Mouse (Mus musculus) embryonic fibroblast, embryonic 13.5 days (primary cell): ENCODE measurements around the gene Cemip2. TPM values are rescaled to one million over a fixed set of nuclear protein-coding genes. Genes with fewer than 3 reads are reported as not detected.
A peak's percentile ranks its signal among the peaks of the same experiment; 100 is the strongest.

Source experiments
- H3K27ac ChIP-seq: 2 replicates; pipeline ENCODE4 v1.5.1; 2012; ENCODE audit warnings: low read length, control low read depth, inconsistent platforms; ENCODE audit not compliant: insufficient read depth
- H3K4me1 ChIP-seq: 2 replicates; pipeline ENCODE4 v1.6.1; 2011; ENCODE audit warnings: low read length; ENCODE audit not compliant: control insufficient read depth, insufficient read depth
- H3K4me3 ChIP-seq: 2 replicates; pipeline ENCODE4 v1.5.1; 2011; ENCODE audit warnings: mild to moderate bottlenecking, control low read depth, low read length; ENCODE audit not compliant: insufficient read depth
- CTCF ChIP-seq: IDR thresholded peaks from 2 replicates; pipeline ENCODE4 v1.5.1; 2011; ENCODE audit warnings: mild to moderate bottlenecking, control low read depth, low read length, moderate library complexity, borderline replicate concordance; ENCODE audit not compliant: insufficient read depth
- POLR2A ChIP-seq: IDR thresholded peaks from 2 replicates; pipeline ENCODE4 v1.6.1; 2011; ENCODE audit warnings: low read depth, mild to moderate bottlenecking, control low read depth, low read length, moderate library complexity
- polyA plus RNA-seq: library from polyadenylated mRNA; stranded (reverse); fragments of >200 nt; gene quantifications from 2 replicates; pipeline ENCODE4 v1.2.4, GENCODE M21; 2011; ENCODE audit warnings: low read depth; ENCODE audit not compliant: missing spikeins, insufficient read length

The Cemip2 gene
- polyA plus RNA-seq, 1 experiment: 24.0 TPM

DNA sequence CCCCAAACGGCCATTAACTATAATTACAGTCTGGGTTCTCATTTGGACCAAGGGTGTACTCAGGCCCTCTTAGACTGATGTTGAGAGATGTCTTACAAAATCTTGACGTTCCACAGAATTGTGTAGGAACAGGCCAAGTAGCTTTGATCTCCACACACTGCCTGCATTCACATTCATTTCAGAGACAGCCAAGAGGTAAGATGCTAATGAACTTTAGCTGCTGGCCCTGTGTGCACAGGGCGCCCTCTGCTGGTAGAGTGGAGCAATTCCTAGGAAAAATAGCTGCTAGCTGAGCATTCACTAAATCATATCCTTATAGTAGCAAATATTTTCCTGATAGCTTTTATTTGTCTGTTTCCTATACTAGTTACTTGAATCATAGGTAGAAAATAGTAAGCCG, 30.8 kb upstream of the Cemip2 start:
- Histone ChIP-seq H3K4me1 (no peaks in the 10 kb centered on the region), H3K4me3 (no peak overlapping the region), H3K27ac (no peak overlapping the region)
- TF ChIP-seq CTCF (peak; percentile 90), POLR2A (no peak)

DNA sequence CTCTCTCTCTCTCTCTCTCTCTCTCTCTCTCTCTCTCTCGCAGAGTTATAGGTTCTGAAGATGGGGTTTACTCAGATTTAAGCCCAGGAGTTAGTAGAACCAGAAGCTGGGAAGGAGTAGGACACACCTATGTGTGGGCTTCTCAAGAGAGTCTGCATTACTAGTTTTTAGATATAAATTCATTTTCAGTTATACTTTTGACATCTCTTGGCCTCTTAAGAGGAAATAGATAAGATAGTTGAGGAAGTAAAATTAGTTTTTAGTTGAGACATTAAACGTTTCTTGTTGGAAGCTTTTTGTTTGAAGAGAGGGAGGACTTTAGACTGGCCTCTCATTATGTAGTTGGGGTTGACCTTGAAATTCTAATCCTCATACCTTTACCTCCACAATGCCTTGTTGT, 28.0 kb upstream of the Cemip2 start:
- TF ChIP-seq POLR2A (no peak), CTCF (no peak)
- H3K4me3 ChIP-seq: no peak overlapping the region
- H3K4me1 ChIP-seq: no peaks in the 10 kb centered on the region
- no peak overlapping the region for H3K27ac ChIP-seq

DNA sequence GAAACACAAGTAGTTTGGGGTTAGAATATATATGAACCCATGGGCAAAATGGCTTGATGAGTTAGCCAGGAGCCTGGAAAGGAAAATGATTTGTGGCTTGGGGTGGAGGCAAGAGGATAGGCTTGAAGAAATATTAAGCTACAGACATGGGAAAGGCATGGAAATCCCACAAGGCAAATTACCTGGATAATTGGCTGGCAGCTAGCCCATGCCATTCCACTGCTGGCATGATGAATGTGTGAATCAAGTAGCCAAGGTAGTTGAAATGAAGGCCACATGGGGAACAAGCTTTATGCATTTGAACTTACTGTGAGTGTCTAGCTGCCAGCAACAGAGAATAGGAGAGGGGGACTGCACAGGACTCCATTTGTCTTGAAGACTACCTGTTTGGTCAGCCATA, 16.5 kb upstream of the Cemip2 start:
- H3K4me3 ChIP-seq: no peak overlapping the region
- H3K27ac ChIP-seq: no peak overlapping the region
- no peaks in the 10 kb centered on the region for H3K4me1 ChIP-seq
- TF ChIP-seq POLR2A: no peak

DNA sequence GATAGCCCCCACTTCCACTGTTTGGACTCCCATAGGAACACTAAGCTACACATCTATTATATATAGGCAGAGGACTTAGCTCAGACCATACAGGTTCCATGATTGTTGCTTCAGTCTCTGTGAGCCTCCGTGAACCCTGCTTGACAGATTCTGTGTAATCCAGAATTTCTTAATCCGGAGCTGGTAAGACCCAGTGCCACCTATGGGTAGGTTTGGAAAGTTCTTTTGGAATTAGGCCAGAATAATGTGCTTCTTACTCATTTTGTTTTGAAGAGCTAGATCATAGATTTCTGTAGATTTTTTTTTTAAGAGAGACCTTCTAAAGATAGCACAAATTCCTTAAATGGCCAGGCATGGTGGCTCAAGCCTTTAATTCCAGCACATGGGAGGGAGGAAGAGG, 14.1 kb upstream of the Cemip2 start:
- no peak overlapping the region for H3K27ac ChIP-seq
- TF ChIP-seq CTCF (no peak), POLR2A (no peak)
- H3K4me1 ChIP-seq: no peaks in the 10 kb centered on the region
- no peak overlapping the region for H3K4me3 ChIP-seq

DNA sequence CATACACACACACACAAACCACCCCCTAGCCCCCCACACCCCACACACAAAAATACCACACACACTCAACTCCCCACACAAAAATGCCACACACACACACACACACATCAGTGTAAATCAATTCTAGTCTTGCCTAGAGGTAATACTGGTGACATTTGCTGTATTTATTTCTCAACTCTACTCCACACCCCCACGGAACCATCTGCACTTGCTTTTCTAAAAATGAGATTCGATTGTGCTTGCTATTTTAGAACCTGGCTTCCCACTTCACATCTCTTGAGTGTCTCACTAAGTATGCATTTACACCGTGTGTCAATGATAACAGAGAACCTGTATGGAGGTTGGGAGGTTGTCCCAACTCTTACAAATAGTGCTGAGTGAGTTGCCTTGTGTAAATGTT, 13.4 kb upstream of the Cemip2 start:
- Histone ChIP-seq H3K4me1 (no peaks in the 10 kb centered on the region), H3K27ac (no peak overlapping the region), H3K4me3 (no peak overlapping the region)
- no peak for TF ChIP-seq POLR2A
- TF ChIP-seq CTCF: no peak

DNA sequence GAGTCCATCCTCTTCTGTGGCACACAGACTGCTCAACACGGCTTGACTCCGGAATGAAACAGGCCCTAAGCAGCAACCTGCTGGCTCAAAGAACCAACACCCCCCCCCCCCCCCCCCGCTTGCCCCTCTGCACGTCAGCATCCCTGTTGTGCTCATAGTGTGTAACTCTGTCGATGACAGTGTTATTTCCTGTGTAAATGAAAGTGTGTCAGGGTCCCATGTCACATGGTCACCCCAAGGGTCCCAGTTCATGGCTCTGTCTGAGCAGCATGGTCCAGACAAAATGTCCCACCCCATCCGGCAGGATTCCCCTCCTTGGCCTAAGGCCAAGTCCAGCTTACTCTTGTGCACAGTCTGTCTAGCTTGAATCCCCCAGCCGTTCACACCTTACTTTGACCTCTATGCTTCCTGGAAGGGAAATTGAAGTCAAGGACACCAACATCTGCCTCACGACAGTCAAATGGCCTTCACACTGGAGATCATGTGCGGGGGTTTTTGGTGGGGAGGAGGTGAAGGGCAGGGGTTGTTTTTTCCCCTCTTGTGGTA, 10.6 kb upstream of the Cemip2 start:
- Histone ChIP-seq H3K4me3 (no peak overlapping the region), H3K27ac (no peak overlapping the region), H3K4me1 (no peaks in the 10 kb centered on the region)
- TF ChIP-seq CTCF: no peak
- no peak for TF ChIP-seq POLR2A

DNA sequence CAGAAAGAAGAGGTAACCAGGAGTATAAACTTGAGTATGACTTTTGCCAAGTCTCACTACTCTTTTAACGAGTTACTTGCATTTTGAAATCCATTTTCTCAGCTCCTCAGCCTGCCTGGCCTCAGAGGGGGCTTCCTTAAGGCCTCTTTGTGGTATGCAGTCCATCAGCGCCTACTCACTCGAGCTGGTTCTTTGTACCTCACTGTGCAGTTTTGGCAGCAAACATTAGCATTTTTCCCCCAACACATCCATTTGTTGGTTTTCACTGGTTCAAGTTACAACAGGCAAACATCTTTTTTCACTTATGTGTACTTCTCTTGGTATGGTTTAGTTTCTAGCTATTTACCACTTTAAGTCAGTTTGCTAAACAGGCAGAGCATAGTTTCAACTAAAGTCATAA, 8.3 kb upstream of the Cemip2 start:
- peak overlapping the region; percentile 53; the same call in 1 of the 2 replicates for H3K27ac ChIP-seq
- peaks cover 3% of the 10 kb centered on the region; the same call in 1 of the 2 replicates for H3K4me1 ChIP-seq
- TF ChIP-seq CTCF (no peak), POLR2A (no peak)
- no peak overlapping the region for H3K4me3 ChIP-seq

DNA sequence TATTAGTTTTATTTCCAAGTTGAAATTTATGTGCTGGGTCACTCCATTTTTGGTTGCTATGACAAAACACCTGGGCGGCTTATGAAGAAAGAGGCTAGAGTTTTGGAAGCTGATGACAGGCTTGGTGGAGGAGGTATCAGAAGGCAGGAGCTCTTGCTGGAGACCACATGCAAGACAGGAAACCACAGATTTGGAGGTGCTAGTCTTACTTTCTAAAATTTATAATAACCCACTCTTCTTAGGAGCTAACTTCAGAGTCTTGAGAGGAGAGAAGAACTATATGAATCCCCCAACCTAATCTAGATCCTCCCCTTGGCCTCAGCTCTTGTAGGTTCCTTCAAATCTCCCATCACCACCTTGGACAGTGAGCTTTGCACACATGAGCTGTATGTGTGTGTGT, 6.6 kb upstream of the Cemip2 start:
- TF ChIP-seq CTCF: no peak
- no peak for TF ChIP-seq POLR2A
- Histone ChIP-seq H3K27ac (no peak overlapping the region), H3K4me1 (peaks cover 3% of the 10 kb centered on the region), H3K4me3 (no peak overlapping the region)

DNA sequence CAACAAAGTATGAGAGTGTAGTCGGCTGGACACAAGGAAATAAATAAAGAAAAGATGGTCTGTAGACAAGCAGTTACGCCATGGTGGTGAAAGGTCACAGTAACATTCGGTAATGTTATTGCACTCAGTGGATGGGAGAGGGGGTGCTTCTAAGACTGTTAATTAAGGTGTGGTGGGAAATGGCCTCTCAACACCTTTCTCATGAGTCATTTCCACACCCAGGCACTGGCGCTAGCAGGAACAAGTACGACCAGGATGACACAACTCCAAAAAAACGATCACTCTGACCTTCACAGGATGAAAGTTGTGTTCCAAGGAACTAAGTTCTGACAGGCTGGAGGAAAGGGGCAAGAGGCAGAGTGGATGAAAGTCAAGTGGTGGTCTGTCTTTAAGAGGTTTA, 4.5 kb upstream of the Cemip2 start:
- Histone ChIP-seq H3K4me1 (peaks cover 3% of the 10 kb centered on the region), H3K4me3 (no peak overlapping the region), H3K27ac (no peak overlapping the region)
- TF ChIP-seq POLR2A (no peak), CTCF (no peak)

DNA sequence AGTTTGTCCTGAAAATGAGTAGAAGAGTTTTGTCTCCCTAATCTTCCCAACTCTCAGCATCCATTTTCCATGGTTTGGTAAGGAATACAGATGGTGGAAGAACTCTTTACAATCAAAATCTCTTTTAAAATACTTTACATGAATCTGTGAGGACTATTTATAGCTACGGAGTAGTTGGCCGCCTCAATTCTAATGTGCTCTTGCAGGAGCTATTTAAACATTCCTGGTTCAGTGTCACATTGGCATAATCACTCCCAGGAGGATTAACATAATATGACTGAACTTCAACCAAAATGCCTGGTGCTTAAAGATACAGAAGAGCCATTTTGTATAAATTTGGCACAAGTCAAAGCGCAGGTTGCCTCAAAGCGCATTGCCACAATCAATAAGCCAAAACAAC, 2.5 kb upstream of the Cemip2 start:
- Histone ChIP-seq H3K4me3 (no peak overlapping the region), H3K27ac (no peak overlapping the region), H3K4me1 (peaks cover 4% of the 10 kb centered on the region)
- TF ChIP-seq CTCF (no peak), POLR2A (no peak)

DNA sequence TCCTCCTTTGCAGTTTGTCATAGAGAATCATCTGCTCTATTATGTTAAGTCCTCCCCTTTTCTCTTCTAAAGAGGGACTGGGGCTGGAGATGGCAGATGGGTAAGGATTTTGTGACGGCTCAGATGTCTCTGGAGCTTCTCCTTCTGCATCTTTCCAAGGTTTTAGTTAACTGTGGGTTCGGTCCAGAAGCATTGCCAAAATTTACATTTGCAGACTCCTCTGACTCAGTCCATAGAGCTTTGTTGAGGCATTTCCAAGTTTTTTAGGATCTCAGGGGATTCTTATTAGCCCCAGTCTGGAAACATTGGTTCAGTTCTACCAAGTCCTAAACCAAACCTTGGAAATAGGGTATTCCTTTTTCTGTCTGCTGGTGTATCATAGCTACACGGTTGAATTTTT, 1.5 kb upstream of the Cemip2 start:
- Histone ChIP-seq H3K4me1 (peaks cover 10% of the 10 kb centered on the region), H3K27ac (peak overlapping the region; percentile 66), H3K4me3 (no peak overlapping the region)
- TF ChIP-seq CTCF: no peak
- no peak for TF ChIP-seq POLR2A
